Mouse (Mus musculus): ENCODE results near the gene Nrip3.

The Nrip3 gene

DNA sequence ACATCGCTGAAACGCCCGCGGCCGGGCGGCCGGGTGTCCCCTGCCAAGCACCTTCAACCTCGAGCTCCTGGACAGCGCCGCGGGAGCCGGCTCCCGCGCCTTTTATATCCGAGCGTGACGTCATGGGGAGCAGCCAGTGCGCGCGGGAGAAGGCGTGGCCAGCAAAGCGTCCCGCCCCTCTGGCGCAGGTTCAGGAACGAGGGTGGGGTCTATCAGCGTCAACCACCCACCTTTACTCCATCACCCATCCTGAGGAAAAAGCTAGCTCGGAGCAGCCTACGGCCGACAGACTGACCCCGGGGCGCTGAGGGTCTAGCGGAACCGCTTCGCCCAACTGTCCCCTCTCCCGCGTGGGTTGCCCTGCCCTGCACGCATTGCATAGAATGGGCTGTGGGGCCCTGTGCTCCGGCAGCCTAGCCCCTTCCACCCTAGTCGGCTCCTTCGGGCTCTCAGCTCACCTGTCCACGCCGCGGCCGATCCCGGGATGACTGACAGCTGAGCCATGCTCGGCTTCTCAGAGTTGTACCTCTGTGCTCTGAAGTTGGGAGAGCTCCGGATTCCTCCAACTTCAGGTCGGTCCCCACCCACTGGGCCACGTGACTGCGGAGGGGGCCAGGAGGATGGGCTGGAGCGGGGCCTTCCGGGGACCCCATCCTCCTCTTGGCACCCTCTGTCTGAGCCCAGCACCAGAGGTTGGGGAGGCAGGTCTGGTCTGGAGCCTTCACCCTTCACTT lies at the start of gene Nrip3:
Gene Nrip3 (minus strand): TSS at position 556 of the 734 bp plus-strand sequence.
- 1% methylated on average over 52 of the region's 52 CpGs for WGBS

DNA sequence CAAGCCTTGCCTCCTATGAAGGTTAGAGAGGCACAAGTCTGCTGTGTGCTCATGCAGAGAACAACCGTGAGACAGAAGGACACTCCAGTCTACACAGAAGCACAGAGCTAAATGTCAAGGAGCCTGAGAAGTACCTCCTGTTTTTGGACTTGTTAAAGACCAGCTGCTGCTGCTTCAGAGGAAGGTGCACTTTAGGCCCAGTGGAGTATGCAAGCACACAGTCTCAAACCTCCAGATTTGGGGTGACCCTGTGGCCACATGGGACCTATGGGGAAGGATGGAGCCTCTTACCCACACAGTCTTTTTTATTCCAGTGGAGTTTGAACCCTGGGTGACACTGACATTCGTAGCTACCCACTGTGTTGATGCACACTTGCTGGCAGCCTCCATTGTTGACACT lies 49.6 kb upstream of the Nrip3 start:
- 81% methylated on average over 2 of the region's 2 CpGs for WGBS

DNA sequence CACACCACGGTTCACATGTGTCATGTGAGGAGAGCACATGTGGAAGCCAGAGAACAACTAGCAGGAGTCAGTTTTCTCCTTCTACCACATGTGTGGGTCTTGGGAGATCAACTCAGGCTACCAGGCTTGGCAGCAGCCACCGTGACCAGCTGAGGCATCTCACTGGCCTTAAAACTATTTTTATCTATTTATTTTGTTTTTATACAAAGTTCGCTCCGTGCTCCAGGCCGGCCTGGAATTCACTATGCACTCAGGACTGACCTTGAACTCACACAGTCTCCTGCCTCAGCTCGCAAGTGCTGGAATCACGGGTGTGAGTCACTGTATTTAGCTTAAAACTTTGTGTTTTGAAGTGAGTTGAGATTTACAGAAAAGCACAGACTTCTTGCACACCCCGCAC lies 45.1 kb upstream of the Nrip3 start:
- 89% methylated on average over 8 of the region's 8 CpGs for WGBS

DNA sequence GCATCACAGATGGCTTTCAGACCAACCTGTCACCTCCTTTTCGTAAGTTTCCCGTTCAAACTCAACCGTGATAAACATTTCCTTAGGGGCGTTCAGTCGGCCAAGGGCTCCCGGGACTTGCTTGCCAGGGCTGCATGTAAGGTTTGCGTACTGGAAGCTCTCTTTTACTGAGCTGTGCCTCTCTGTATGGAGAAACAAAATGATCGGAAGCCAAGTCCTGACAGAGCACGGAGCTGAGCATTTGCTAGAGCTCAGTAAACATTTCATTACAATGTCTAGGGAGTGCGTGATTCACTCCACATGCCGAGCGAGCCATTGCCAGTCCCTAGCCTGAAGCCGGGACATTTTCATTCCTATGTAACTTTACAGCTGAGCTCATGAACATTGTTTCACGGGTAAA lies 43.5 kb upstream of the Nrip3 start:
- 54% methylated on average over 14 of the region's 14 CpGs for WGBS

DNA sequence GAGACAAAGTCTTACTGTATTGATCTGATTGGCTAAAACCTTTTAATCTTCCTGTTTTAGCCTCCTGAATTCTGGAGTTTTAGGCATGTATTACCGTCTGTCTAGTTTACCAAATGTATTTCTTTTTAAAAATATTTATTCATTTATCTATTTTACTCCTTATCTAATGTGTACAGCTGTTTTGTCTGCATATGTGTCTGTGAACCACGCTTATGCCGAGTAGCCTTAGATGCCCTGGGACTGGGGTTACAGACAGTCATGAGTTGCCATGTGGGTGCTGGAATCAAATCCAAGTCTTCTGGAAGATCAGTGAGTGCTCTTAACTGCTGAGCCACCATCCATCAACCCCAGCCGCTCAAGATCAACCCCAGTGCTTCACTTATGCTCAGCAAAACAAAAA lies 36.8 kb upstream of the Nrip3 start:
- 95% methylated on average over 4 of the region's 4 CpGs for WGBS

DNA sequence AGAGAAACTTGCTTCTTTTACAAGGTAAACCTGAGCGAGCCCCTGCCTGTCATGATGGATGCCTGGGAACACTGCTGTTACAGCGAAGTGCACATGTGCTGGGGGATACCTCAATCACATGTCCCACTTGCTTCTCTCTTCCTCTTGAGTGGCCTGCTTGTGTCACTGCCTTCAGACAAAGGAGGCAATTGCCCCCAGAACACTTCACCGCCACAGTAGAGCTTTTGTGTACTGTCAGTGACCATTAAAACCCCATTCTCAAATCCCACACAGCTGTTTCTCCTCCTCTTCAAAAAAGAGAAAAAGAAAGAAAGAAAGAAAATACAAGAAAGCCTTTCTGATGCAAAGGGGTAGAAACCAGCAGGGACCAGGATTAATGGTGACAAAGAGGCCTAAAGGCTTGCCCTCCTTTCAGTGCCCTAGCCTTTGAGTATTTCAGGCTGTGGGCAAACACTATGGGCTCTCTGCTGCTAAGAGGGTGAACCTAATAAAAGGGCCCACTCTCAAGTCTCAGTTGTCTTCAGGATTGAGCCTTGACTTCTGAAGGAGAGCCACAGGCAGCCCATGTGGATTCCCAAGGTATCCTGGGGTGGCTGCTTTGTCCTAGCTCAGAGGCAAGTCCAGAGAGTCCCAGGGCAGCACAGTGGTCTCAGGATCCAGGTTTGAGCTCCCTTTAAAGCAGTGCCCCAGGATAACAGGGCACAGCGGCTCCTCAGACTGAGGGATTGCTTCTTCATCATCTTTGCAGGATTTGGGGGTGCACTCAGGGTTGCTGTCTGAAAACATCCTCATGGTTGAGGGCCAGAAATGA lies 31.7 kb upstream of the Nrip3 start:
- WGBS: 81% methylated on average over 4 of the region's 4 CpGs

DNA sequence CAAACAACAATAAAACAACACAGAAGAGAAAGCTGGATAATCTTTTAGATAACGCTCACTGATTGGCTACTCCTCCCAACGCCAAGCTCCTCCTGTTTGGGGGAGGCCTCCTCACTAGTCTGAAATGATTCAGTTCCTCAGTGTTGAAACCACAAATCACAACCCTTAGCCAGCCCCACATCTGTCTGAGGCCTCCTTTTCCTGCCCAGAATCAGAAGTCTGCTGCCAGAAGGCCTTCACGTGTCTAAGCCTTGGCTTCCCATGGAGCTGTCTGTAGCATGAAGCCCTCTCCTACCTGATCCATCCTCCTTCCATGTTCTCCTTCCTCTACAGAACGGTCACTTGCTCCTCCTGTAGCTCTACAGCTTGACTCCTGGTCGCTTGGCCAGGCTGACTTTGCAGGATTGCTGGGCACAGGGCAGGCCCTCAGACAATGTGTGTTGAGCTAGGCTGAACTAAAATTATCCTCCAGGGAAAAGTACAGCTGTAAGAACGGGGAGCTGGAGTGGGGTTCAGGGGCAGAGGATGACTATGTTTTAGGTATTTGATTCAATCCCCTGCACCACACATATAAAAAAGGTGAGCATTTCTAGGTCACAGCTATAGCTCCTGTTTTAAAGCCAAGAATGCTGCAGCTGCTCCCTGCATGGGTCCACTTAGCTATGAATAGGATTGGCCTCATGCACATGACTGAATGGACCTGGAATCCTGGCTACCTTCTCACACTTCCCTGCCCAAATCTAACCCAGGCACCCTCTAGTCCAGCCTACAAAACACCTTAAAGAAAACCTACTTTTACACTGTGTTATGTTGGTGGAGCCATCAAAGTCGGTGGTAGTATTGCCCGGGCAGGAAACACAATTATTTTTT lies 26.0 kb upstream of the Nrip3 start:
- WGBS: 85% methylated on average over 8 of the region's 8 CpGs

DNA sequence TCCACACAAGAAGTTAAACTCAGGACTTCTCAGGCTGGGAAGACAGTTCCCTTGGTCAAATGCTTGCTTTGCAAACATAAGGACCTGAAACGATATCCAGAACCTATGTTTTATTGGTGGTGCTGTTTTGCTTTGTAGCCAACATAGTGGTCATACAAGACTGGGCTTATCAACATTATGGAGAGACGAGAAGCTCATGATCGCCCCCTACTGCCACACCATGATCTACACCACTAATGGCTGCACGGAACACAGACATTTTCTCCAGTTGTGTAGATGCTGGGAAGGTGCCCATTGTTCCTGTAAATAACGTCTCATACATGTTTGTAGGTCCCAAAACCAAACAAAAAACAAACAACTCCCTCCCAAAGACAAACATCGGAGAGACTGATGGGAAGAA lies 23.0 kb upstream of the Nrip3 start:
- 70% methylated on average over 6 of the region's 6 CpGs for WGBS

DNA sequence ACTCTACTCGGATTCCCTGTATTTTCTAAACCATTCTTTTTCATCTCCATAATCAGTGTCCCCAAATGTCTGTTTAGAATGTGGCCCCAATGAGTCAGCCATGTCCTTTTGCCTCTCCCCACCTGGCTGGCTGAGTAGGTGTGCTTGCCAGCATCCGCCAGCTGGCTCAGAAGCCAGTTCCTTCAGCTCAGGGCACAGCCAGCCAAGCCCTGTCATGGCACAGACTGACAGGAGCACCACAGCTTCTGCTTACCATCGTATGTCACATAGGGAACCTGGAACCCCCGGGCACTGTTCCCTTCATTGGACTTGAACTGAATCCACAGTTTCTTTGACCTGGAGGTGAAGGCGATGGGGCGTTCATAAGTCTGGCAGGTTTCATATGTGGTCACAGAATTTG lies 22.5 kb upstream of the Nrip3 start:
- 87% methylated on average over 6 of the region's 6 CpGs for WGBS

DNA sequence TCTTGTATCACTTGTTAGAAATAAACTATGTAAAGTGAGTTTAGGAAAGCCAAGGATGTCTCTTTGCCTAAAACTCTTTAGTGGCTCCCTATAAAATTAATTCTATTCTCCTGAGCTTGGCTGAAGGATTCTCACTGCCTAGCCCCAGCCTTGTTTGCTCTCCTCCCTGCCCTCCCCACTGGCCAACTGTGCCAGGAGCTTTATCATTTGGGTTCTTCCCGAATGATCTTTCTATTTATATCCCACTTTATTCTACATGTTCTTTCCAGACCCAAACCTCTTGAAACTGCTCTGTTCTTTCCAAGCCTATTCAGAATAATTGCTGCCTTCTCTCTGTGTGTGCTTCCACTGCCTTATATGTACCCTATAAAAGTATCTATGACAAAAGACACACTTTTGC lies 21.7 kb upstream of the Nrip3 start:
- 53% methylated on average over 1 of the region's 1 CpGs for WGBS

DNA sequence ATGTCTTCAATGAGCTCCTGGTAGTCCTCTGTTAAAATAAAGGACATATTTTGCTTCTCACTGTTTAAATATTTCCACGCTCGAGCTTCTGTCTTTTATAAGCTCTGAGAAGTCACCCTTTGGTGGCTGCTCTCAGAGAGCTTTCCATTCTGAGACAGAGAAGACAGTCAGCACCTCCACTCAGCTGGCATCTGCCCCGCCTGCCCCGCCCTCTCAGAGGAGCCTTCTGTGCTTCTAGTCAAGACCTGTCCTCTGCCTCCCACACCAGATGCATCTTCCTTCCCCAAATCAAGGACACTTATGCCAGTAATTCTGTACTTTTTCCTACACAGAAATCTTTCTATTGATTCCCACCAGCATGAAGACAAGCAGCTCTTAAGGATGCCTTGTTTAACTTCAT lies 18.8 kb upstream of the Nrip3 start:
- WGBS: 75% methylated on average over 4 of the region's 4 CpGs

DNA sequence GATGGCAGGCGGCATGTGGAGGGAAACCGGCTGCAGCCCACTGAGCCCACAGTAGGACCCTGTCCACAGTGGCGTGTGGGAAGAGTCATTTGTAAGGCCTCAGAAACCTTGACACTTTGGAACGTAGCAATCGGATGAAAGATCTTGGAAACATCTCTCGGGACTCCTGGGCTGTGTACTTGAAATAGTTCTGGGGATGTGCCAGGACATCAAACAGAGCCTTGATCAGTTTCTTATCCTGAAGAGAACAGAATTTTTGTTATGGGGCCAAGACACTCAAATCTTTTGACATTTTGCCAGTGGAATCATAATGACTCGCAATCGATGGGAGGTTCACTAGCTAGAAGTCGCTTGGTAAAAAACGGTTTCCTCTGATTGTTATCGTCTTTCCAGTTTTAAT lies 17.3 kb upstream of the Nrip3 start:
- 67% methylated on average over 11 of the region's 11 CpGs for WGBS

DNA sequence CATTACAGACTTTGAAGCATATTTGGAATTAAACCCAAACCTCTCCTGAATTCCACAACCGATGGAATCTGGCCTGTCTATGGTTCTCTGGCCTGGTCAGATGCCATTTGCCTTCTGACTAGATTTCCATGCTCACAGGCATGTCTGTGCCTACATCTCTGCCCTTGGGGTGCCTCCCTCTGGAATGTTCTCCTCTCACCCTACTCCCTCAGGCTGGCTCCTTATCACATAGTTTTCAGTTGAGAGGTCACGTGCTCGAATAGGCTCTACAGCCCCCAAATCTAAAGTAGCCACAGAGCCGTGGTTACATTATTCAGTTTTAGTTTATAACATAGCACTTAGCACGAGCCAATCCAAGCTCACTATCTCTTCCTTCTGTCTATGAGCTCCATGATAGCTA lies 13.7 kb upstream of the Nrip3 start:
- 83% methylated on average over 5 of the region's 5 CpGs for WGBS

DNA sequence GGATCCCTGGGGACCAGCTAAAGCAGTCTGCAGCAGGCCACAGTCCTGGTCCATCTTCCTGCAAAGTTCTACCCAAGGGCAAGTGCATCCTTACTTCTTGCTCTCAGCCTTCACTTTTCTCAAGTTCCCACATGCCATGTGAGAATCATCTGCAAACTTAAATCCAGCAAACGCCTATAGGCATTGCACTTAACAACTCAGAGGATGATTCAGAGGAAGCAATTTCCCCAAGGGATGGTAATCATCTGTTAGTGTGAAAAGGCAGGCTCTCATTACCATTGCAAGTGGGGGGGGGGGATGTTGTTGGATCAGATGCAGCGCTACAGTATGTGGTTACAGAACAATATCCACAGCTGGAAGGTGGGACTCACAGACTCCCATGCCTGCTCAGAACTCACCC lies 12.7 kb upstream of the Nrip3 start:
- WGBS: 55% methylated on average over 2 of the region's 2 CpGs

DNA sequence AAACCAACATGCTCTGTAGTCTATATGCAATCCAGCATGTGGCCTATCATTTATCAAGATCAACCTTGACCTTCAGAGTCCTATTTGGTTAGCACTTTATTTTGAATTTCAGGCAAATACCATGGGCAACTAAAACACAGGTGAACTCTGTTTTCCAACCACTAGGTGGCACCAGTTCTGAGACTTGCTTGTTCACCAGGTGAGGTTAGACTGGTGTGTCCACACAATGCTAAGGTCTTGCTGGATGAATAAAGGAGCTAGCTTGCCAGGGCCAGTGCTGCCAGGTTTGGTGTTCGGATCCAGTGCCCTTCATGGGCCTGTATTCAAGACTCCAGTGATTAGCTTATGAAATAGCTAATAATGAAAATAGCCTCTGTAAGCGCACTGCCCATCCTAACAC lies 10.9 kb upstream of the Nrip3 start:
- WGBS: 75% methylated on average over 2 of the region's 2 CpGs

DNA sequence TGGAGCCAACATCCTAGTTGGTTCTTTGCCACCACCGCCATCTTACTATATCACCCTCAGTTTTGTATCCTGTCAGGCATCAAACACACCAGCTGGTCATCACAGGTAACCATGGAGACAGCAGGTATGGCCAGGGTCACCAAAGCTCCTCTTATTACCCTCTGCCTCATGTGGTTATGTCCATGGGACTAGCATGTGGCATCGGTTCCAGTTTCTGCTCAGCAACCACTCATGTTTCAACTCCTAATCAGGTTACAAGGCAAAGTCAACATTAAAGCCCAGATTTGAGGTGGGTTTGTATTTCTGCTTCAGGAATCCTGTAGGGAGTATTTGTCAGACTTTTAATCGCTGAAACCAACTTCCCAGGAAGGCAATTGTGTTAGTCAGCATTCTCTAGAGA lies 9.0 kb upstream of the Nrip3 start:
- 76% methylated on average over 3 of the region's 3 CpGs for WGBS

DNA sequence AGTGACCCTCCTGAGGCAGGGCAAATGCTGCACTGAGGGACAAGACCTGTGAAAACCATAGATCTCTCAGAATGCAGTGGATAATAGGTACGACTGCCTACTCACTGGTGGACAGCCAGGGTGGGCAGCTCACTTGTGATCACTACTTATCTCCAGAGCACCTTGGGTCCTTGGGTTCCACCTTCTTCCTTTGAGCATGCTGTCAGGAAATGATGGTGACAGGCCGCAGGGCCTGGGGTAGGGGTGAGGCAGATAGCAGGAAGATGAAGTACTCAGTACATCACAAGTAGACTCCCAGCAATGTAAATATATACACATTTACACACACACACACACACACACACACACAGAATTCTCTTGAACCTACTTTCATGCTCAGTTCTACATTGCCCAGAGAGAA lies 6.0 kb upstream of the Nrip3 start:
- WGBS: 88% methylated on average over 2 of the region's 2 CpGs

DNA sequence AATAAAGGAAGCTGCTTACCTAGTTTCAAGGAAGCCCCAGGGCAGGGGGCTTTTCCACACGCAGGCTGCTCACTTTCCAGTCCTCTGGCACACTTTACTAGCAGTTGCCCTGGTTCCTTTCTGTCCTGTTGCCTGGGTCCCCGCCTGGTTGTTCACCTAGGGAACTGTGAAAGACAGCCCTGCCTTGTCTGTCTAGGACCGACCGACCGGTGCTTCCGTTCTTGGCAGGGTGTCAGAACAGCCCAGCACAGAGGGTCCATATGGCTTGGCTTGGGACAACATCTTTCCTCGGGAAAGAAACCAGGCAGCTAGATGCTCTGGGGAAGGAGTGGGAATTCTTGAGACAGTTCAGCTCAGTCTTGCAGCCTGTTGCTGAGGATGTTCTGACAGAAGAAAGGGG lies 1.5 kb upstream of the Nrip3 start:
- 43% methylated on average over 7 of the region's 7 CpGs for WGBS

DNA sequence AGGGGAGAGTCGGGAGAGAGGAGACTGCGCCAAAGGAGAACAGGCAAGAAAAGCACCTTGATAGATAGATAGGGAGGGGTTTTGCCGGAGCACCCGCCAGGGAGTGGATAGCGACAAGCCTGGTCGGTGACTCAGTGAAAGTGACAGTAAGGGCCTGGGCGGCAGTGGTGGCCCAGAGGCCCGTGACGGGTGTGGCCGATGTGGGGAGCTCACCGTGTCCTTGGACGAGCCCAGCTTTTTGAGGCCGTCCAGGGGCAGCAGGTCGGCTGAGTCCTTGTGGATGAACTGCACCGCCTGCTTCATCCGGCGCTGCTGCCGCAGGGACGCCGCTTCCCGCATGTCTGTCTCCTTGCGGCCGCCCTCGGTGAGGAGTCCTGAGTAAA lies 747 bp downstream of the Nrip3 start:
- whole genome bisulfite sequencing: 1% methylated on average over 24 of the region's 24 CpGs

DNA sequence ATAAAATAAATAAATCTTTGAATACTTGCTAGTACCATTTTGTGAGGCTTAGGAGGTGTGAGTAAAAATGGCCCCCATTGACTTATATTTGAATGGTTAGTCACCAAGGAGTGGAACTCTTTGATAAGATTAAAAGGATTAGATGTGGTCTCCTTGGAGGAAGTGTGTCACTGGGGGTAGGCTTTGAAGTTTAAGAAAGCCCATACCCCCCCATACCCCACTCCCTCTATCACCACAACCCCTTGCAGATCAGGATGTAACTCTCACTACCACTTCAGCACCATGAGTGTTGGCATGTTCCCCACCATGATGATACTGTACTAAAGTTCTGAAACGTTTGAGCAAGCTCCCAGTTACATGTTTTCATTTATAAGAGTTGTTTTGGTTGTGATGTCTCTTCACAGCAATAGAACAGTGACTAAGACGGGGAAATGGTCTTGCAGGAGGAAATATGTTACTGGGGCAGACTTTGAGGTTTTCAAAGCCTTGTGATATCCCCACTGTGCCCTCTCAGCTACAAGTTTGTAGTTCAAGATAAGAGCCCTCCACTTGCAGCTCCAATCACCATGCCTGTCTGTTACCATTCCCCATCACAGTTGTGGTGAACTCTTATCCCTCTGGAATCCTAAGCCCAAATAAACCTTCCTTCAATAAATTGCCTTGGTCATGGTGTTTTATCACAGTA lies 13.0 kb downstream of the Nrip3 start:
- WGBS: 58% methylated on average over 2 of the region's 2 CpGs

DNA sequence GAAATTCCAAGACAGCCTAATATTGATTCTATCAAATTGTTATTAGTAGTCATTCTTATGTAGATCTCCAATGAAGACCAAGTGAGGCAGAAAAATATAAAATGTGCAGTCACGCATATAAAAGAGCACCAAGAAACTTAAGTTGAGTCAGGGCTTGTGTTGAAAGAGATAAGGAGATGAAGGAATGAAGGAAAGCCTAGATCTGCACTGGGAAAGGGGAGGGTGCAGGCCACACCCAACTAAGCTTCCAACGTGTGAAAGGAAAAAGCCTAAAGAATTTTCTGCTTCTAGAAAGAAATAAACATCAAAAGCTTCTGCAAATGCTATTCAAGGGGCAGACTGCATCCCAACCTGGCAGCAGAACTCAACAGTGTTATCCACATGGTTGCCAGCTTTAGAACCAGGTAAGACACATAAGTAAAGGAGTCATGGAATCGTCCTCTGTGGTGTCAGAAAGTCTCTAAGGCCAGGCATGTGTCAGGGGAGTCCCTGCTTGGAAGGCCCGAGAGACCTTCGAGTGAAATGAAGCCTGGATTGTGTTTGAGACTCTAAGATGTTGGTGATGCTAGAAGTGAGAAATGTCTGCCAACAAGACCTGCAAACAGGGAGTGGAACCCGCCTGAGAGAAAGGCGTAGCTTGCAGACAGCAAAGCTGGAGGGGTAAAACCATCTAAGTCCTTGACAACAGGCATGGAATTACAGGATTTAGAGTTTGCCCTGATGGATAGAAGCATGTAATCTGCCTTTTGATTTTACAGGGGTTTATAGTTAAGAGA lies 14.1 kb downstream of the Nrip3 start:
- WGBS: 89% methylated on average over 7 of the region's 7 CpGs

All from cerebral cortex, adult 2 months (tissue).